Mouse (Mus musculus): ENCODE results near the gene Arhgap24.

DNA sequence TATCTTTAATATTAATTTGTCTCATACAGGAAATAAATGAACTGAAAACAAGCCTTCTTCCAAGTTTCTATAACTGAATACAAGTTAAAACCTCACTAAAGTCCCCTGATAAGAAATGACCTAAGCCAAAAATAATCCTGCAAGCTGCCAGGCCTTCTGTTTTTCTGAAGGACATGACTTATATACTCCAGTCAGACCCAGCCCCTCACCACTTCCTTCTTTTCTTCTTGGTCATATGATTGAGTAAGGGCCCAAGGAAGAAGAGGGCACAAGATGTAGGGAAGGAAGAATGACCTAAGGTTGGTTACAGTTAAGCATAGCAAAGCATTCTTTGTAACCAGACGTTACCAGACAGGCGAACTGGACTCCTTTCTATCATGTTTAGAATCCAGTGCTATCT lies 21.1 kb downstream of the Arhgap24 start:
- TF ChIP-seq POLR2A (IDR thresholded peaks at IDR 0.05; ENCODE audit: extremely low read depth, insufficient read depth, low read length) (no peak), CTCF (IDR thresholded peaks at IDR 0.05; ENCODE audit: low read depth, low read length) (no peak)
